Mouse (Mus musculus) embryonic facial prominence, embryonic 10.5 days (tissue): ENCODE measurements at regions not wholly inside any gene's neighbourhood (a gene's known extent, or its start where the extent isn't known, plus 50 kb on each side); places are given as distances from the start of the nearest gene placed in this dataset.

Experiments used
- DNase-seq: peaks from one replicate; pipeline ENCODE4 v3.0.0-alpha.2; 2017; ENCODE audit warnings: low spot score
- H3K27ac ChIP-seq: fragments of 300-500 bp; sonication (generic); replicated peaks from 2 replicates; pipeline ENCODE4 v1.5.1; 2016; ENCODE audit warnings: mild to moderate bottlenecking
- H3K27me3 ChIP-seq: fragments of 300-500 bp; sonication (generic); replicated peaks from 2 replicates; pipeline ENCODE4 v1.6.1; 2016; ENCODE audit warnings: low read depth, mild to moderate bottlenecking; ENCODE audit not compliant: poor library complexity, severe bottlenecking
- H3K36me3 ChIP-seq: fragments of 300-500 bp; sonication (generic); replicated peaks from 2 replicates; pipeline ENCODE4 v1.6.1; 2016; ENCODE audit warnings: mild to moderate bottlenecking, moderate library complexity
- H3K4me1 ChIP-seq: fragments of 300-500 bp; sonication (generic); 2 replicates; pipeline ENCODE4 v1.6.1; 2016
- H3K4me3 ChIP-seq: fragments of 300-500 bp; sonication (generic); 2 replicates; pipeline ENCODE4 v1.5.1; 2016; ENCODE audit warnings: mild to moderate bottlenecking, moderate library complexity
- H3K9me3 ChIP-seq: fragments of 300-500 bp; sonication (generic); 2 replicates; pipeline ENCODE4 v1.6.1; 2016; ENCODE audit warnings: mild to moderate bottlenecking
- WGBS: fragments of 180-500 bp; shearing (Covaris S2); methylation state at CpG from one replicate; pipeline ENCODE4 v1.1.7; 2016; 5-methylcytosine and 5-hydroxymethylcytosine counted together

- H3K4me1 ChIP-seq: peaks cover 63% of the 10 kb centered on the region
- 1% methylated on average over 6 of the region's 6 CpGs for WGBS
Measured at GRCm38 (mm10) chr2:170222819-170223218, 74.9 kb upstream of the Zfp217 start.

GRCm38 (mm10) chr2:170221994-170222535, 74.2 kb upstream of the Zfp217 start:
- no peaks in the 10 kb centered on the region for H3K27me3 ChIP-seq
- peaks cover 66% of the 10 kb centered on the region for H3K4me1 ChIP-seq
- peak overlapping the region; percentile 93 for H3K27ac ChIP-seq
- peak overlapping the region; percentile 58 for H3K4me3 ChIP-seq
- no peaks in the 10 kb centered on the region for H3K9me3 ChIP-seq
- WGBS: 9% methylated on average over 13 of the region's 13 CpGs
- no peaks in the 10 kb centered on the region for H3K36me3 ChIP-seq
- DNase-seq: peak; percentile 37

More at GRCm38 (mm10) chr2:170222819-170223218, 74.9 kb upstream of the Zfp217 start:
- Histone ChIP-seq H3K4me3 (peak overlapping the region; percentile 58), H3K27me3 (no peaks in the 10 kb centered on the region), H3K27ac (peak overlapping the region; percentile 93), H3K9me3 (no peaks in the 10 kb centered on the region), H3K36me3 (no peaks in the 10 kb centered on the region)
- peak; percentile 49 for DNase-seq

GRCm38 (mm10) chr2:170220871-170221369, 73.0 kb upstream of the Zfp217 start:
- no peaks in the 10 kb centered on the region for H3K36me3 ChIP-seq
- H3K4me1 ChIP-seq: peaks cover 66% of the 10 kb centered on the region
- H3K9me3 ChIP-seq: no peaks in the 10 kb centered on the region
- peak overlapping the region; percentile 93 for H3K27ac ChIP-seq
- WGBS: under 1% methylated on average over 20 of the region's 20 CpGs
- peak overlapping the region; percentile 58 for H3K4me3 ChIP-seq
- DNase-seq: peak; percentile 79
- no peaks in the 10 kb centered on the region for H3K27me3 ChIP-seq

- no peaks in the 10 kb centered on the region for H3K9me3 ChIP-seq
- H3K4me3 ChIP-seq: peak overlapping the region; percentile 58
- H3K36me3 ChIP-seq: no peaks in the 10 kb centered on the region
- H3K27me3 ChIP-seq: no peaks in the 10 kb centered on the region
- peak; percentile 53 for DNase-seq
- H3K4me1 ChIP-seq: peaks cover 66% of the 10 kb centered on the region
- H3K27ac ChIP-seq: peak overlapping the region; percentile 93
- WGBS: 2% methylated on average over 11 of the region's 11 CpGs
Measured at GRCm38 (mm10) chr2:170220443-170220842, 72.5 kb upstream of the Zfp217 start.

- H3K36me3 ChIP-seq: no peaks in the 10 kb centered on the region
- H3K27me3 ChIP-seq: no peaks in the 10 kb centered on the region
- peaks cover 66% of the 10 kb centered on the region for H3K4me1 ChIP-seq
- WGBS: under 1% methylated on average over 20 of the region's 20 CpGs
- H3K9me3 ChIP-seq: 0 out of 2 replicates have a peak, but pooled peaks cover 4% of the 10 kb centered on the region
- H3K4me3 ChIP-seq: peak overlapping the region; percentile 58
- DNase-seq: peak; percentile 66
- H3K27ac ChIP-seq: peak overlapping the region; percentile 93
Measured at GRCm38 (mm10) chr2:170219611-170220401, 71.9 kb upstream of the Zfp217 start.

GRCm38 (mm10) chr2:170219161-170219581, 71.3 kb upstream of the Zfp217 start:
- under 1% methylated on average over 11 of the region's 11 CpGs for WGBS
- H3K27me3 ChIP-seq: no peaks in the 10 kb centered on the region
- H3K27ac ChIP-seq: peak overlapping the region; percentile 93
- 0 out of 2 replicates have a peak, but pooled peaks cover 6% of the 10 kb centered on the region for H3K9me3 ChIP-seq
- H3K4me1 ChIP-seq: peaks cover 66% of the 10 kb centered on the region
- no peak for DNase-seq
- H3K4me3 ChIP-seq: peak overlapping the region; percentile 58
- no peaks in the 10 kb centered on the region for H3K36me3 ChIP-seq

- Histone ChIP-seq H3K27me3 (no peaks in the 10 kb centered on the region), H3K4me1 (peaks cover 59% of the 10 kb centered on the region), H3K9me3 (0 out of 2 replicates have a peak, but pooled peaks cover 6% of the 10 kb centered on the region), H3K36me3 (no peaks in the 10 kb centered on the region), H3K4me3 (peak overlapping the region; percentile 58), H3K27ac (peak overlapping the region; percentile 93)
- peak; percentile 81 for DNase-seq
- 9% methylated on average over 22 of the region's 22 CpGs for WGBS
Measured at GRCm38 (mm10) chr2:170218230-170219044, 70.5 kb upstream of the Zfp217 start.

GRCm38 (mm10) chr2:170216311-170216710, 68.4 kb upstream of the Zfp217 start:
- no peak overlapping the region for H3K4me3 ChIP-seq
- no peaks in the 10 kb centered on the region for H3K27me3 ChIP-seq
- peaks cover 39% of the 10 kb centered on the region for H3K4me1 ChIP-seq
- H3K27ac ChIP-seq: no peak overlapping the region
- 91% methylated on average over 7 of the region's 7 CpGs for WGBS
- H3K36me3 ChIP-seq: no peaks in the 10 kb centered on the region
- 0 out of 2 replicates have a peak, but pooled peaks cover 6% of the 10 kb centered on the region for H3K9me3 ChIP-seq
- DNase-seq: no peak

GRCm38 (mm10) chr2:170209121-170209520, 61.2 kb upstream of the Zfp217 start:
- Histone ChIP-seq H3K9me3 (no peaks in the 10 kb centered on the region), H3K27me3 (0 out of 2 replicates have a peak, but pooled peaks cover 5% of the 10 kb centered on the region), H3K36me3 (no peaks in the 10 kb centered on the region), H3K27ac (no peak overlapping the region), H3K4me1 (peaks cover 43% of the 10 kb centered on the region), H3K4me3 (no peak overlapping the region)
- DNase-seq: no peak
- 81% methylated on average over 12 of the region's 12 CpGs for WGBS

- Histone ChIP-seq H3K27ac (no peak overlapping the region), H3K27me3 (0 out of 2 replicates have a peak, but pooled peaks cover 5% of the 10 kb centered on the region), H3K36me3 (no peaks in the 10 kb centered on the region), H3K4me1 (peaks cover 43% of the 10 kb centered on the region), H3K9me3 (no peaks in the 10 kb centered on the region), H3K4me3 (no peak overlapping the region)
- 75% methylated on average over 7 of the region's 7 CpGs for WGBS
- no peak for DNase-seq
Measured at GRCm38 (mm10) chr2:170207878-170208277, 60.0 kb upstream of the Zfp217 start.

GRCm38 (mm10) chr2:170207395-170207794, 59.5 kb upstream of the Zfp217 start:
- Histone ChIP-seq H3K36me3 (no peaks in the 10 kb centered on the region), H3K4me3 (no peak overlapping the region), H3K27me3 (0 out of 2 replicates have a peak, but pooled peaks cover 5% of the 10 kb centered on the region), H3K4me1 (peaks cover 43% of the 10 kb centered on the region), H3K27ac (no peak overlapping the region), H3K9me3 (no peaks in the 10 kb centered on the region)
- no peak for DNase-seq
- WGBS: 92% methylated on average over 6 of the region's 6 CpGs

GRCm38 (mm10) chr2:170206870-170207269, 59.0 kb upstream of the Zfp217 start:
- H3K4me3 ChIP-seq: no peak overlapping the region
- peaks cover 43% of the 10 kb centered on the region for H3K4me1 ChIP-seq
- H3K9me3 ChIP-seq: no peaks in the 10 kb centered on the region
- peak overlapping the region; percentile 73; the same call in 1 of the 2 replicates for H3K27ac ChIP-seq
- 55% methylated on average over 14 of the region's 14 CpGs for WGBS
- 0 out of 2 replicates have a peak, but pooled peaks cover 5% of the 10 kb centered on the region for H3K27me3 ChIP-seq
- DNase-seq: no peak
- no peaks in the 10 kb centered on the region for H3K36me3 ChIP-seq
